Mouse (Mus musculus) layer of hippocampus, adult 6 months (tissue): ENCODE data around the gene Aven. TPM values are rescaled to one million over a fixed set of nuclear protein-coding genes. Genes with fewer than 3 reads are reported as not detected.

Source experiments
- long read RNA-seq, 2 experiments: library from polyadenylated mRNA; unstranded; transcript quantifications; one replicate each; pipeline ENCODE4 v2.0.0; 2019 to 2020
- microRNA-seq: library from miRNA; unstranded; fragments of <30 nt; microRNA quantifications from one replicate; pipeline ENCODE4 v1.2.0, GENCODE M21; 2020
- polyA plus RNA-seq: library from polyadenylated mRNA; unstranded; fragments of <200 nt; fragmentation: Nextera tagmentation; gene quantifications from 2 replicates; pipeline ENCODE4 v1.2.3, GENCODE M21; 2021

The Aven gene
- 1.7 and 1.9 TPM in 2 replicates for polyA plus RNA-seq
- long read RNA-seq, experiment 1, partial matches to known transcripts: 0 of 3 reads
- long read RNA-seq, experiment 1, other reads (novel, unspliced or antisense): 3 of 3 reads
- long read RNA-seq, experiment 2, partial matches to known transcripts: 2 of 6 reads
- long read RNA-seq, experiment 2, other reads (novel, unspliced or antisense): 4 of 6 reads

DNA sequence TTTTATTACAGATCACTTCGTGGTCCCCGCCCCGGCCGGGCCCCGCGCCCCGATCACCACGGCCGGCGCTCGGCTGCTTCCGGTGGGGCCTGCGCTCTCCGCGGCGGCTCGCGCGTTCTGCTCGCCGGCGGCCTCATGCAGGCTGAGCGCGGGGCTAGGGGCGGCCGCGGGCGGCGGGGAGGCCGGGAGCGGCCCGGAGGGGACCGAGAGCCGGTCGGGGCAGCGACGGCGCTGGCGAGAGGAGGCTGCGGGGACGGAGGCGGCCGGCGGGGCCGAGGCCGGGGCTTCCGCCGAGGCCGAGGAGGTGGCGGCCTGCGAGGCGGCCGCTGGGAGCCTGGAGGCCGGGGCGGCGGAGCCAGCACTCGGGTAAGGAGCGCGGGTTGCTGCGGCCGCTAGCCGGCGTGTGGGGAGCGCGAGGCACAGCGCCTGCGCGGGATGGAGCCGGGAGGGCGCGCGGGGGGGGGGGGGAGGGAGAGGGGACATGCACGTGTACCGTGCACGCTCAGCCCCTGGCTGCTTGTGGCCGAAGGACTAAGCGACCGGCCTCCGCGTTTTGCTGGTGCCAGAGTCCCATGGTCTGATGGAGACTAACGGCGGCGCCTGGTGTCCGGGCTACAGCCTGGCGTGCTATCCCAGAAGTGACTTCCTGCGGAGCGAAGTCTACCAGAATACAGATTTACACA is at the start of gene Aven:
TSS of gene Aven (plus strand) at position 109 of the 683 bp plus-strand sequence.

GRCm38 (mm10) chr2:112454862-112455564 is 37.8 kb upstream of the Aven start, which contains the start of gene Emc7:
Gene Emc7, plus strand, starts transcription at chr2:112454997.

GRCm38 (mm10) chr2:112480669-112481068 is 12.1 kb upstream of the Aven start, which contains the start of gene Chrm5:
Gene Chrm5, minus strand, starts transcription at chr2:112480769.

Small RNA genes lying within 50 kb of the gene (microRNA-seq; reads per million reads assigned to microRNA genes)
- not detected for gene Gm44374

Other genes starting within 250 kb of the Aven start
- 0.04 and 0.06 TPM in 2 replicates for gene Nutm1, start 233.7 kb upstream of the Aven start, polyA plus RNA-seq
- 242 and 268 TPM in 2 replicates for gene Nop10, start 231.0 kb upstream of the Aven start, polyA plus RNA-seq
- gene Slc12a6, start 227.1 kb upstream of the Aven start, polyA plus RNA-seq: 10.5 and 11.8 TPM in 2 replicates
- gene Gm21985, start 226.7 kb upstream of the Aven start, polyA plus RNA-seq: 0.10 and 0.18 TPM in 2 replicates
- gene Emc4, start 124.9 kb upstream of the Aven start, polyA plus RNA-seq: 283 and 288 TPM in 2 replicates
- 8.8 and 9.6 TPM in 2 replicates for gene Katnbl1, start 113.8 kb upstream of the Aven start, polyA plus RNA-seq
- gene Emc7, start 38.0 kb upstream of the Aven start, polyA plus RNA-seq: 42.7 and 45.9 TPM in 2 replicates
- gene Chrm5, start 12.2 kb upstream of the Aven start, polyA plus RNA-seq: 3.4 and 4.3 TPM in 2 replicates